Mouse (Mus musculus): ENCODE measurements around the gene Rere. TPM values are rescaled to one million over a fixed set of nuclear protein-coding genes. Genes with fewer than 3 reads are reported as not detected.

The Rere gene
- polyA plus RNA-seq, 2 experiments, result 4.8 to 5.1 TPM

DNA sequence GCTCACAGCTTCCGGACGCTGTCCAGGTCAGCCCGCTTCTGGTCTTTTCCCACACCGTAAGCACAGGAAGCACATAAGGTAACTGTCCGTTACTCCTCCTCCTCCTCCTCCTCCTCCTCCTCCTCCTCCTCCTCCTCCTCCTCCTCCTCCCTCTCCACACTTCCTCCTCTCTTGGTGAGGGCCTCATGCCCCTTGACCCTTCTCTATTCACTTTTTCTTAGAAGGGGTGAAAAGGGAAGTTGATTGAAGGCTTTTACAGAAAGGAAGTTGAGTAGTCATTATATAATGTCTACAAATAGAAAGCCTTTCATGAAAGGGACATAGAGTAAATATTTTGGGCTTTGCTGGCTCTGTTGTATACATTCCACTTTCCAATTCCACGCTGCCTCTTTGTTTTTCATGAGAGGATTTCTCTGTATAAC is 68.2 kb downstream of the Rere start:
- no peak for DNase-seq (ENCODE audit: low read depth in 3 of 3, low spot score in 3 of 3)
- no peak for ATAC-seq (ENCODE audit: insufficient read depth)
- WGBS (ENCODE audit: insufficient replicate concordance), result 32% methylated on average over 6 of the region's 6 CpGs
- H3K9ac ChIP-seq (replicated peaks), result no peak overlapping the region
- peaks cover 0 to 7% of the 10 kb centered on the region in 2 experiments; a peak in 2 of 4 replicates for H3K4me1 ChIP-seq (replicated peaks; ENCODE audit: control insufficient read depth in 2 of 2, insufficient read depth in 2 of 2, low read length in 1 of 2)
- no peaks in the 10 kb centered on the region for H3K36me3 ChIP-seq (replicated peaks; ENCODE audit: control insufficient read depth, insufficient read depth, low read depth)
- no peak overlapping the region for H3K4me2 ChIP-seq (ENCODE audit: low read depth)
- no peak overlapping the region for H3K4me3 ChIP-seq (ENCODE audit: insufficient read depth in 1 of 2, low read depth in 2 of 2, low read length in 2 of 2)
- no peaks in the 10 kb centered on the region for H3K9me3 ChIP-seq (ENCODE audit: control insufficient read depth, low read length)
- no peaks in the 10 kb centered on the region for H3K27me3 ChIP-seq (ENCODE audit: control insufficient read depth, insufficient read depth, low read length)
- H3K27ac ChIP-seq, result no peak overlapping the region
- TF ChIP-seq CTCF (IDR thresholded peaks at IDR 0.05; ENCODE audit: low read depth), result no peak
- TF ChIP-seq EP300 (IDR thresholded peaks at IDR 0.05; ENCODE audit: low read depth), result no peak

DNA sequence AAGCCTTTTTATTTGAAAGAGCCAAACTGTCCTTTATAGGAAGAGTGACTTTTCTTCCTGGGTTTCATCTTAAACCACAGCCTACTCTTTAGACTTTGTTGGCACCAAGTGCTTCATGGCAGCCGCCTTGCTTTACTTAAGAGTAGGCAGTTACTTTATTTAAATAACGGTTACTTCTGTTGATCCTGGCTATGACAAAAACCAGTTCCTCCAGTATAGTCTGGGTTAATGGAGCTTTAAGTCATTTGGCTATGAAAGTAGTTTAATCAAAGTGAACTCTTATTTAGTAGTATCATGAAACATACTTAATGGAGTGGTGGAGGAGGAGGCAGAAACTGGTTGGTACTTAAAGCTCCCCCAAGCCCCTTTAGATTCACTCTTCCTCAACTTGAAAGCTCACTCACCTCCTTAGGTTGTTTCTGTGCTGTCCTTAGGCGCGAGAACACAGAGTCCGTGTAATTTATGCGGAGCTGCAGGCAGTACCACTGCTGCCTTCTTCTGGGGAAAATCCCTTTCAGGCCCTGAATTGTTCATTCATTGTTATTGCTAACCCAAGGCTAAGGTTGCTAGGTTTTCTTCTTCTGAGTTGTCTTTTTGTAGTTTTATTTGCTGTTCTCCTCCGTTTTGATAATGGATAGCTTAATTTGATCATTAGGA is 70.1 kb downstream of the Rere start:
- 67% methylated on average over 7 of the region's 7 CpGs for WGBS (ENCODE audit: insufficient replicate concordance)

DNA sequence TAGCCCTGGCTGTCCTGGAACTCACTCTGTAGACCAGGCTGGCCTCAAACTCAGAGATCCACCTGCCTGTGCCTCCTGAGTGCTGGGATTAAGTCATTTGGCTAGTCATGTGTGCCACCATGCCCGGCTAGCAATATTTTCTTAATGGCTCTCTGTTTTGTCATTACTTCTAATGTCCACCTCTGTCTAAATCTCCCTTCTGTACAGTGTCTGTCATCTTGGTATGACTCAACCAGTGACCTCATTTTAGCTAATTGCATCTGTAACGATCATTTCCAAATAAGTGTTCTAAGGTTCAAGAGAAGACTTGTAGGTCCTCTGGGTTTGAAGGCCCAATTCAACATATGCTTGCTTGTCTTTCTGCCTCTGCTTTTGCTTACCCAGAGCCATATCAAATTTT is 71.3 kb downstream of the Rere start:
- H3K9me3 ChIP-seq (ENCODE audit: control insufficient read depth, low read length), result no peaks in the 10 kb centered on the region
- TF ChIP-seq CTCF (IDR thresholded peaks at IDR 0.05; ENCODE audit: low read depth) (no peak), EP300 (IDR thresholded peaks at IDR 0.05; ENCODE audit: low read depth) (no peak)
- DNase-seq (ENCODE audit: low read depth in 3 of 3, low spot score in 3 of 3) (no peak), ATAC-seq (ENCODE audit: insufficient read depth) (no peak)
- no peak overlapping the region for H3K9ac ChIP-seq (replicated peaks)
- 73% methylated on average over 2 of the region's 2 CpGs for WGBS (ENCODE audit: insufficient replicate concordance)
- H3K4me3 ChIP-seq (ENCODE audit: insufficient read depth in 1 of 2, low read depth in 2 of 2, low read length in 2 of 2), result no peak overlapping the region
- no peaks in the 10 kb centered on the region for H3K36me3 ChIP-seq (replicated peaks; ENCODE audit: control insufficient read depth, insufficient read depth, low read depth)
- no peaks in the 10 kb centered on the region for H3K27me3 ChIP-seq (ENCODE audit: control insufficient read depth, insufficient read depth, low read length)
- H3K4me2 ChIP-seq (ENCODE audit: low read depth), result no peak overlapping the region
- peaks cover 0 to 3% of the 10 kb centered on the region in 2 experiments; a peak in 1 of 4 replicates for H3K4me1 ChIP-seq (replicated peaks; ENCODE audit: control insufficient read depth in 2 of 2, insufficient read depth in 2 of 2, low read length in 1 of 2)
- H3K27ac ChIP-seq, result no peak overlapping the region

More for the DNA sequence above, 70.1 kb downstream of the Rere start:
- Histone ChIP-seq H3K9me3 (ENCODE audit: control insufficient read depth, low read length) (no peaks in the 10 kb centered on the region), H3K27ac (no peak overlapping the region), H3K9ac (replicated peaks) (no peak overlapping the region), H3K4me2 (ENCODE audit: low read depth) (no peak overlapping the region), H3K36me3 (replicated peaks; ENCODE audit: control insufficient read depth, insufficient read depth, low read depth) (no peaks in the 10 kb centered on the region), H3K27me3 (ENCODE audit: control insufficient read depth, insufficient read depth, low read length) (no peaks in the 10 kb centered on the region), H3K4me3 (ENCODE audit: insufficient read depth in 1 of 2, low read depth in 2 of 2, low read length in 2 of 2) (no peak overlapping the region), H3K4me1 (replicated peaks; ENCODE audit: control insufficient read depth in 2 of 2, insufficient read depth in 2 of 2, low read length in 1 of 2) (peaks cover 0 to 6% of the 10 kb centered on the region in 2 experiments; a peak in 2 of 4 replicates)
- ATAC-seq (ENCODE audit: insufficient read depth) (no peak), DNase-seq (ENCODE audit: low read depth in 3 of 3, low spot score in 3 of 3) (no peak)
- no peak for TF ChIP-seq EP300 (IDR thresholded peaks at IDR 0.05; ENCODE audit: low read depth)
- no peak for TF ChIP-seq CTCF (IDR thresholded peaks at IDR 0.05; ENCODE audit: low read depth)

DNA sequence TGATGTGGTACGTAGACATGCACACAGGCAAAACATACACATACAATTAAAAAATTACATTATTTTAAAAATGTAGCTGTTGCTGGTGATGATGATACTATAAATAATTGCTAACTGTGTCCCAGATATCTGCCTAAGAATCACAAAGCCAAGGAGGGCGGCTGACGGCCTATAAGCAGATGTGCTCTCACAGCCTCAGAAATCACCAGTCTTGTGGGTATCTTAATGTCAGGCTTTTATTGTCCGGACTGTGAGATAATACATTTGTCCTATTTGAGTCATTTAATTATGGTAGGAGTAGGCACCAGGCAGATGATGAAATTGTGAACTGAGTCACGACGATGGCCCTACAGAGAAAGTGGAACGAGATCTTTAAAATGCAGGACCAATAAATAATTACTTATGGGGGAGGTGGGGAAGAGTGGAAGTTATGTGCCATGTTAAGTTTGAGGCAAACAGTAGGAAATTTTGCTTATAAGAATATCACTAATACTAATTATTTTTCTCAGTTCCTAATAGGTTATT is 72.0 kb downstream of the Rere start:
- Histone ChIP-seq H3K9ac (replicated peaks) (no peak overlapping the region), H3K4me3 (ENCODE audit: insufficient read depth in 1 of 2, low read depth in 2 of 2, low read length in 2 of 2) (no peak overlapping the region), H3K27ac (no peak overlapping the region), H3K4me2 (ENCODE audit: low read depth) (no peak overlapping the region), H3K9me3 (ENCODE audit: control insufficient read depth, low read length) (no peaks in the 10 kb centered on the region), H3K4me1 (replicated peaks; ENCODE audit: control insufficient read depth in 2 of 2, insufficient read depth in 2 of 2, low read length in 1 of 2) (peaks cover 0 to 3% of the 10 kb centered on the region in 2 experiments; a peak in 1 of 4 replicates), H3K36me3 (replicated peaks; ENCODE audit: control insufficient read depth, insufficient read depth, low read depth) (no peaks in the 10 kb centered on the region), H3K27me3 (ENCODE audit: control insufficient read depth, insufficient read depth, low read length) (no peaks in the 10 kb centered on the region)
- ATAC-seq (ENCODE audit: insufficient read depth), result no peak
- WGBS (ENCODE audit: insufficient replicate concordance), result 83% methylated on average over 7 of the region's 7 CpGs
- DNase-seq (ENCODE audit: low read depth in 3 of 3, low spot score in 3 of 3), result no peak
- TF ChIP-seq EP300 (IDR thresholded peaks at IDR 0.05; ENCODE audit: low read depth) (no peak), CTCF (IDR thresholded peaks at IDR 0.05; ENCODE audit: low read depth) (no peak)

DNA sequence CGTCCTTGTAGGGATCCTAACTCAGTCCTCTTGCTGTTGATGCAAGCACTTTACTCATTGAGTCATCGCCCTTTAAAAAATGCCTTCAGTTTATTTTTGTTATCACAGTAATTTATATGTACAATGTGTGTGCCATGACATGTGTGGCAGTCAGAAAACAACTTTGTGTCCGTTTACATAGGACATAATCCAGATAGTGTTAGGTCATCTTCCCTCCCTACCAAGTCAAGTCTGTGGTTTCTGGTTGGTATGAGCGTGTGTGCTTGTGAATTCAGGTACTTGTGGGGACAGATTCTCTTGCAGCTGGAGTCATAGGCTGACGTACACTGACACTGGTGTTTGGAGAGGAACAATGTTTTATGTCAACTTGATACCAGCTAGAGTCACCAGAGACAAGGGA is 74.4 kb downstream of the Rere start:
- WGBS (ENCODE audit: insufficient replicate concordance), result 62% methylated on average over 5 of the region's 5 CpGs
- no peaks in the 10 kb centered on the region for H3K9me3 ChIP-seq (ENCODE audit: control insufficient read depth, low read length)
- no peak for ATAC-seq (ENCODE audit: insufficient read depth)

More for the DNA sequence above, 74.4 kb downstream of the Rere start:
- Histone ChIP-seq H3K4me1 (replicated peaks; ENCODE audit: control insufficient read depth in 2 of 2, insufficient read depth in 2 of 2, low read length in 1 of 2) (peaks cover 0 to under 1% of the 10 kb centered on the region in 2 experiments; a peak in 2 of 4 replicates), H3K4me3 (ENCODE audit: insufficient read depth in 1 of 2, low read depth in 2 of 2, low read length in 2 of 2) (no peak overlapping the region), H3K9ac (replicated peaks) (no peak overlapping the region), H3K27me3 (ENCODE audit: control insufficient read depth, insufficient read depth, low read length) (no peaks in the 10 kb centered on the region), H3K4me2 (ENCODE audit: low read depth) (no peak overlapping the region), H3K36me3 (replicated peaks; ENCODE audit: control insufficient read depth, insufficient read depth, low read depth) (no peaks in the 10 kb centered on the region), H3K27ac (no peak overlapping the region)
- DNase-seq (ENCODE audit: low read depth in 3 of 3, low spot score in 3 of 3), result no peak
- no peak for TF ChIP-seq CTCF (IDR thresholded peaks at IDR 0.05; ENCODE audit: low read depth)
- TF ChIP-seq EP300 (IDR thresholded peaks at IDR 0.05; ENCODE audit: low read depth), result no peak

Measured in liver, embryonic 14.5 days (tissue).